Mouse (Mus musculus): ENCODE results near the gene Rimbp2. TPM values are rescaled to one million over a fixed set of nuclear protein-coding genes. Genes with fewer than 3 reads are reported as not detected.
"Not testable (repeated sequence)": the region's sequence is repeated elsewhere in the genome, so short reads cannot be mapped to it uniquely, and the experiment has no call there.

Rimbp2 gene
- polyA plus RNA-seq, 1 experiment from 2014 or later, result 0.13 TPM

DNA sequence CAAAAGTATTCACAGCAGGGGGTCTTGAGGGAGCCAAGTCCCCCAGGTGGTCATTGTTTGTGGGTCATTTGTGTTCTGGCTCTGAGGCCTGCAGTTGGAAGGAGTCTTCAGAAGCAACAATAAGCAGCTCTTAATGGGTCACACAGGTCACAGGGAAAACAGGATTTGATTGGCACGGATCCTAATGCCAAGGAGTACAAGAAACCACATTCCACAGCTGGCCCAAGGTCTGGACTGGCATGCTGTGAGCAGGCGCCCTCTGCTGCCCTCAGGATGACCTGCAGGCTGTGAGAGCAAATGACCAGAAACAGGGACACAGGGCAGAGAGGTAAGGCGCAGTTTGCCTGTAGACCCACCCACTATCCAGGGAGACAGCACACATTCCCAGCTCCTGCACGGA is 23.0 kb upstream of the Rimbp2 start:
- H3K4me1 ChIP-seq (replicated peaks), result no peaks in the 10 kb centered on the region
- no peaks in the 10 kb centered on the region for H3K36me3 ChIP-seq
- no peak overlapping the region for H3K9ac ChIP-seq
- no peak overlapping the region for H3K27ac ChIP-seq (ENCODE audit: poor library complexity, severe bottlenecking)
- no peak overlapping the region for H3K4me3 ChIP-seq
- ATAC-seq (ENCODE audit: insufficient number of reproducible peaks, low FRiP score), result no peak
- peaks cover 5% of the 10 kb centered on the region; the same call in 1 of the 2 replicates for H3K9me3 ChIP-seq (replicated peaks)
- 34% methylated on average over 4 of the region's 4 CpGs for WGBS
- peaks cover 7% of the 10 kb centered on the region; the same call in 1 of the 2 replicates for H3K27me3 ChIP-seq (replicated peaks)
- no peak overlapping the region for H3K4me2 ChIP-seq

DNA sequence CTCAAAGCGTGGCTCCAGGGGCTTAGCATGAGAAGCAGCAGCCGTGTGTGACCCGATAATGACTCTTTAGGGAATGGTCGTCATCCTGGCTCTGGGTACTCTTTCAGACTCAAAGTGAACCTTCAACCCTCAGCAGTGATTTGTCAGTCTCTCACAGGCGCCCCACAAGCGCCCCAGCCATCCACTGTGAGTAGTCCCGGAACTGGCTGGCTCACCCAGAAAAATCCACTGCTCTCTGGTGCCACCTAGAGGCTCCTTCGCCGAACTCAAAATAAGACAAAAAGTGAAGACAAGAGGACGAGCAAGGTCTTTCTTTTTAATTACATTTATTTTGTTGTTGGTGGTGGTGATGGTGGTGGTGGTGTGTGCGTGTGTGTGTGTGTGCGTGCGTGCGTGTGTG is 18.0 kb upstream of the Rimbp2 start:
- Histone ChIP-seq H3K27me3 (replicated peaks) (peaks cover 7% of the 10 kb centered on the region; the same call in 1 of the 2 replicates), H3K4me1 (replicated peaks) (no peaks in the 10 kb centered on the region), H3K4me2 (peak overlapping the region; percentile 44), H3K27ac (ENCODE audit: poor library complexity, severe bottlenecking) (no peak overlapping the region), H3K4me3 (no peak overlapping the region), H3K36me3 (no peaks in the 10 kb centered on the region), H3K9ac (no peak overlapping the region), H3K9me3 (replicated peaks) (peaks cover 8% of the 10 kb centered on the region)
- no peak for ATAC-seq (ENCODE audit: insufficient number of reproducible peaks, low FRiP score)
- 15% methylated on average over 14 of the region's 14 CpGs for WGBS

DNA sequence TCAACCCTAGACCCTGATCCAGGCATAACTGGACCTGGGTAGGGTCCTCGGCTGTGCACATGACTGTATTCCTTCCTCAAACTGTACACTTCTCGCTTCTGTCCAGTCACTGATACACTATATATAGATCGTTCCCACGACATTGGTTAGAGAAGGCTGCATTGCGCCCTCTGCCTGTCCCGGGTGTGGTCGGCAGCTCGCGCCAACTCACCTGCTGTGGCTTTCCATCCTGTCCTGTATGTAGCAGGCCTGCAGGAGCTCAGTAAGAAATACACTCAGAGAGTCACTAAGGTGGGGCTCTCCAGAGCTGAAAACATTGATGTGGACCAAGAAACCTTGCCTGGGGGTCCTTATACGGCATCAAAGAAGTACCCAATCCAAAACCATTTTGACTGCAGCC is 17.6 kb upstream of the Rimbp2 start:
- Histone ChIP-seq H3K4me2 (peak overlapping the region; percentile 44), H3K4me1 (replicated peaks) (no peaks in the 10 kb centered on the region), H3K36me3 (no peaks in the 10 kb centered on the region), H3K9ac (no peak overlapping the region), H3K27ac (ENCODE audit: poor library complexity, severe bottlenecking) (no peak overlapping the region), H3K27me3 (replicated peaks) (peaks cover 7% of the 10 kb centered on the region; the same call in 1 of the 2 replicates), H3K4me3 (no peak overlapping the region), H3K9me3 (replicated peaks) (peaks cover 8% of the 10 kb centered on the region)
- ATAC-seq (ENCODE audit: insufficient number of reproducible peaks, low FRiP score), result no peak
- 56% methylated on average over 10 of the region's 10 CpGs for WGBS

DNA sequence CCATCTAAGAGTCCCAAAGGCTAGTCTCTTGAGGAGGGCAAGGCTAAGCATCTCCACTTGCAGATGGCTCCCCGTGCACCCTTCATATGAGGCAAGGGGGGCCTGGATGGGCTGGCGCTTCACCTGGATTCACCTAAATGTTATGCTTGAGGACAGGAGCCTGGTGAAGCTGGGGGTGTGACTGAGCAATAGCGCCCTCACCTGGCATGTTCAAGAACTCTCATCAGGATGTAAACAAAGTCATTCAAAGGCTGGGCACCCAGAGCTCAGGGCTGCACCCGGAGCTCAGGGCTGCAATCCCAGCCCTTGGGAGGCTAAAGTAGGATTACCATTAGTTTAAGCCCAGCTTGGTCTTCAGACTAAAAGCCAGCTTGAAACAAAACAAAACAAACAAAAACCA is 11.1 kb upstream of the Rimbp2 start:
- WGBS, result 45% methylated on average over 4 of the region's 4 CpGs
- Histone ChIP-seq H3K27me3 (replicated peaks) (no peaks in the 10 kb centered on the region), H3K9me3 (replicated peaks) (peaks cover 20% of the 10 kb centered on the region), H3K4me2 (no peak overlapping the region), H3K4me3 (no peak overlapping the region), H3K9ac (no peak overlapping the region), H3K4me1 (replicated peaks) (no peaks in the 10 kb centered on the region), H3K36me3 (no peaks in the 10 kb centered on the region), H3K27ac (ENCODE audit: poor library complexity, severe bottlenecking) (no peak overlapping the region)
- ATAC-seq (ENCODE audit: insufficient number of reproducible peaks, low FRiP score), result no peak

DNA sequence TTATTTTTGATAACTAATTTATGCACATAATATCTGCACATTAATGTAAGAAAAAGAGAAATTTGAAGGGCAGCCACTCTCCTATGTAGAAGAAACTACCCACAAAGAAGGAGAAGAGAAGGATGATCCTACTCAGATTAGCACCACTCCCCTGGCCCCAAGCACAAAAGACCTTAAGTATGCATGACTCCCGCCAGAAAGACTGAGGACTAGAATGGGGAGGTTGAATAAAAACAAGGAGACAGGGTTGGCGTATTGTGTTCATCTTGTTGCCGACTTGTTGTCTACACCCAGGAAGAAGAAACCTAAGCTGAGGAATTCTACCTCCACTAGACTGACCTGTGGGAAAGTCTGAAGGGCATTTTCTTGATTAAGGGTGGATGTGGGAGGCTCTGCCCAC is 5.6 kb upstream of the Rimbp2 start:
- Histone ChIP-seq H3K27me3 (replicated peaks) (peaks cover under 1% of the 10 kb centered on the region; the same call in 1 of the 2 replicates), H3K9me3 (replicated peaks) (peaks cover 20% of the 10 kb centered on the region), H3K27ac (ENCODE audit: poor library complexity, severe bottlenecking) (no peak overlapping the region), H3K36me3 (no peaks in the 10 kb centered on the region), H3K9ac (no peak overlapping the region), H3K4me2 (no peak overlapping the region), H3K4me3 (no peak overlapping the region), H3K4me1 (replicated peaks) (0 out of 2 replicates have a peak, but pooled peaks cover 3% of the 10 kb centered on the region)
- ATAC-seq (ENCODE audit: insufficient number of reproducible peaks, low FRiP score), result no peak
- 81% methylated on average over 3 of the region's 3 CpGs for WGBS

DNA sequence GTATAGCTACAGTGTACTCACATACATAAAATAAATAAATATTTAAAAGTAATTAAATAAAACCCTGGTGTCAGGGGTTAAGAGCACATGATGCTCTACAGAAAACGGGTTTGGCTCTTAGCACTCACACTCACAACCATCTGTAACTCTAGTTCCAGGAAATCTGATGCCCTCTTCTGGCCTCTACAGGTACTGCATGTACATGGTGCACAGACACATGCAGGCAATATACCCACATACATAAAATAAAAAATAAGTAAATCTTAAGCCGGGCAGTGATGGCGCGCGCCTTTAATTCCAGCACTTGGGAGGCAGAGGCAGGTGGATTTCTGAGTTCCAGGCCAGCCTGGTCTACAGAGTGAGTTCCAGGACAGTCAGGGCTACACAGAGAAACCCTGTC is 1.1 kb upstream of the Rimbp2 start:
- Histone ChIP-seq H3K4me1 (replicated peaks) (peaks cover 20% of the 10 kb centered on the region), H3K27me3 (replicated peaks) (peaks cover 45% of the 10 kb centered on the region)
- not testable (repeated sequence) for H3K4me2 ChIP-seq; H3K27ac ChIP-seq (ENCODE audit: poor library complexity, severe bottlenecking); H3K4me3 ChIP-seq; ATAC-seq (ENCODE audit: insufficient number of reproducible peaks, low FRiP score); H3K9ac ChIP-seq; H3K9me3 ChIP-seq (replicated peaks); H3K36me3 ChIP-seq
- 85% methylated on average over 5 of the region's 5 CpGs for WGBS

DNA sequence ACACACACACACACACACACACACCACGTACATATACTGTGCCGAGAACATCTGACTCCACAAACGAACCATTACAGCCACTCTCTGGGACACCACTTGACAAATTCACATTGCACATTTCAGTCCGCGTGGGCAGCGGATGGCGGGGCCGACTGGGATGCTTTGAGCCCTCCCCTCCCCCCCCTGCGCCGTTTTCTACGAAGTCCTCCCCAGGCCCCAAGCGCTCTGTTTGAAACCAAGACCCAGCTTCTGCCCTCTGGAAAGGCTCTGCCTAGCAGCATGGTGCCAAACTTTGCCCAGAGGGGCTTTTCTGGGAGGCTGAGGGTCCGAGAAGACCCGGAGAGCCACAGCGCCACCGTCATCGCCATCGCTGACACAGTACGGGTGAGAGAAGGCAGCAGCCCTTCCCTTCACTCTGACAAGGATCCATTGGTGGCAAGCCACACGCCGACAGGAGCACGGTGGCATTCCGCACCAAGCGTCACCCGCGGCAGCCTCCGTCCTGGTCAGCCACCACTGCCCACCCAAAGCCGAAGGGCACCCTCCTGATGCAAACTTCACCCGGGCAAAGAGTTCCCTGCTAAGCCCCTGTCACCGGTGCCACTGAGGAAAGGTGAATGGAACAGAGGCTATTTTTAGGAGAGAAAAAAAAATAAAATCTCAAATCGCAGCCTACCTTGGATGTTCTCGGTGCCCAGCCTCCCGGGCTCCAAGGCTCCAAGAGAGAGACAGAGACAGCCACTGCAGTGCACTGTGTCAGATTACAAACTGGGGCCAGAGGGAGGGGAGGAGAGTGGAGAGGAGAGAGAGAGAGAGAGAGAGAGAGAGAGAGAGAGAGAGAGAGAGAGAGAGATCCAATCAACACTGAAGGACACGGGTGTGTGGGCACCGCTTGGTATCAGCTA is 743 bp downstream of the Rimbp2 start:
- Histone ChIP-seq H3K9ac (peak overlapping the region; percentile 48), H3K4me2 (peak overlapping the region; percentile 92), H3K27me3 (replicated peaks) (peaks cover 46% of the 10 kb centered on the region), H3K9me3 (replicated peaks) (0 out of 2 replicates have a peak, but pooled peaks cover 5% of the 10 kb centered on the region), H3K4me3 (peak overlapping the region; percentile 51), H3K36me3 (no peaks in the 10 kb centered on the region), H3K4me1 (replicated peaks) (peaks cover 19% of the 10 kb centered on the region), H3K27ac (ENCODE audit: poor library complexity, severe bottlenecking) (no peak overlapping the region)
- ATAC-seq (ENCODE audit: insufficient number of reproducible peaks, low FRiP score), result no peak
- WGBS, result under 1% methylated on average over 35 of the region's 35 CpGs

DNA sequence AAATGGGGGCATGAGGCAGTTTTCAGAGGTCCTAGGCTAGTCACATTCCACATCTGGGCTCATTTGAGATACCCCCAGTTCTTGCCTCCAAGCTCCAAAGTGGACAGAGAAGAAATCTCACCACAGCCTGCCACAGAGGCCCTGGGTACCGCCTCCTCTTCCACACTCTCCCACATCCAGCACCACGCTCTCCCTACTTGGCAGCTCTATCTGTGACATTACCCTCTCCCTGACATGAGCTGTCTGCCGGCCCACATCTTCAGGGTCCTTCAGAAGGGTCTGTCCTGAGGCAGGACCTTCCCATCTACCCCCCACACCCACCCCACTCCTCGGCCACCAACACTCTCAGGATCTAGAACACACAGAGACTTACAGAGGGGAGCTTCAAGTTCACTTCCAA is 1.8 kb downstream of the Rimbp2 start:
- Histone ChIP-seq H3K4me3 (no peak overlapping the region), H3K27me3 (replicated peaks) (peaks cover 46% of the 10 kb centered on the region), H3K9me3 (replicated peaks) (0 out of 2 replicates have a peak, but pooled peaks cover 5% of the 10 kb centered on the region), H3K27ac (ENCODE audit: poor library complexity, severe bottlenecking) (no peak overlapping the region), H3K36me3 (no peaks in the 10 kb centered on the region), H3K4me1 (replicated peaks) (peaks cover 17% of the 10 kb centered on the region), H3K4me2 (peak overlapping the region; percentile 92), H3K9ac (no peak overlapping the region)
- WGBS, result 35% methylated on average over 4 of the region's 4 CpGs
- ATAC-seq (ENCODE audit: insufficient number of reproducible peaks, low FRiP score), result no peak

DNA sequence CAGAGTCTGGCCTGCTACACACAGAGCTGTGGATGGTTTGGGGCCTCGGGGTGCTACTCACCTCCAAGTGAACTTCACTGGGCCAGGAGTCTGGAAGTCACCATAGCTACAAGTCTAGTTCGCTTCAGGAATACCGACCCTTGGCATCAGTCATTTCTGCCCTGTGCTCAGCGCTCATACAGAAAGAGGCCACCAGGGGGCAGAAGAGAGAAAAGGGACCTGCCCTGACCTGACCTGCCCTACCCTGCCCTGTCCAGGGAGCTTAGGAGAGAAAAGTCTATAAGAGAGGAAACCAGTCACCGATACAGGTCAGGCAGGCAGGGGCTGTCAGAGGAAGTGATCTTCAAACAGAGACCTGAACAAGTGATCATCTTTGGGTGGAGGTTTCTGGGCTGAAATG is 6.2 kb downstream of the Rimbp2 start:
- 65% methylated on average over 5 of the region's 5 CpGs for WGBS

DNA sequence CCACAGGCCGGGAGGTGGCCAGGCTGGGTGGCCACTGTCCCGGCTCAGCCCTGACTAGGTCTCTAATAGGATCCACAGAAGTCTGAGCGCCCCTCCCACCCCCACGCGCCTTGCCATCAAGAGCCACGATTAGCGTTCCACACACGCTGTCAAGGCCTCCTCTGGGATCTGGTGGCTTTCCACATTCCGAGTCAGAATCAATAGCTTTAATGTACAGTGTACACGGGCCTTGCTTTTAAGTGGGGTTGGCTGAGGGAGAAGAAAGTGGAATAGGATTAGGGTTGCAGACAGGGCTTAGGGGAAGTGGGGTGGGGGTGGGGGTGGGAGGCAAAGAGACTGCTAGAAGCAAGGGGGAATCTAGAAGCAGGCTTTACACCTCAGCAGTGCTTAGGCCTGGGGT is 12.8 kb downstream of the Rimbp2 start:
- peaks cover 9% of the 10 kb centered on the region for H3K9me3 ChIP-seq (replicated peaks)
- no peak overlapping the region for H3K4me2 ChIP-seq
- peaks cover 5% of the 10 kb centered on the region; the same call in 1 of the 2 replicates for H3K4me1 ChIP-seq (replicated peaks)
- H3K4me3 ChIP-seq, result no peak overlapping the region
- 67% methylated on average over 10 of the region's 10 CpGs for WGBS
- ATAC-seq (ENCODE audit: insufficient number of reproducible peaks, low FRiP score), result no peak
- H3K27ac ChIP-seq (ENCODE audit: poor library complexity, severe bottlenecking), result no peak overlapping the region
- H3K9ac ChIP-seq, result no peak overlapping the region
- H3K27me3 ChIP-seq (replicated peaks), result no peaks in the 10 kb centered on the region
- no peaks in the 10 kb centered on the region for H3K36me3 ChIP-seq

More for the DNA sequence above, 6.2 kb downstream of the Rimbp2 start:
- H3K4me2 ChIP-seq, result no peak overlapping the region
- peaks cover 28% of the 10 kb centered on the region for H3K27me3 ChIP-seq (replicated peaks)
- no peak overlapping the region for H3K27ac ChIP-seq (ENCODE audit: poor library complexity, severe bottlenecking)
- H3K9me3 ChIP-seq (replicated peaks), result 0 out of 2 replicates have a peak, but pooled peaks cover 6% of the 10 kb centered on the region
- no peak for ATAC-seq (ENCODE audit: insufficient number of reproducible peaks, low FRiP score)
- no peak overlapping the region for H3K9ac ChIP-seq
- H3K4me3 ChIP-seq, result no peak overlapping the region
- peaks cover 3% of the 10 kb centered on the region for H3K4me1 ChIP-seq (replicated peaks)
- no peaks in the 10 kb centered on the region for H3K36me3 ChIP-seq

DNA sequence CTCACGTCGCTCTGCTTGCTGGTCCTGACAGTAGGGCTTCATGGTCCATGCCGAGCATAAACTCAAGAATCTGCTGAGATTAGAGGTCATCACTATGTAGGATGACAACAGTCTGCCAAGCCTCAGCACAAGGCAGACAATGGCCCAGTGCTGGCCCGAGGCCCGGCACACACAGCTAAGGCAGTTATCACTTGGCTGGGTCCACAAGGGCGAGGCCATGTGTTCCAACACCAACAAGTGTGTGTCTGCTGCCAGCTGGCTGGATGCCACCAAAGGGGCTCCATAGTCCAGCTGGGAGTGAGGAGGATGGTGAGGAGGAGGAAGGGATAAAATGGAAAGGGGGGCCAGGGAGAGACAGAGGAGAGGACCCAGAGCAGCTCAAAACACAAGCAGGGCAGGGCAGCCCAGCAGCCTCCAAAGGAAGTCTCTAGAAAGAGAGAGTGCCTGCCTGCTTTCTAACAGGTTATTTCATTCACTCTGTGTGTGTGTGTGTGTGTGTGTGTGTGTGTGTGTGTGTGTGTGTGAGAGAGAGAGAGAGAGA is 17.9 kb downstream of the Rimbp2 start:
- Histone ChIP-seq H3K4me3 (no peak overlapping the region), H3K9ac (no peak overlapping the region), H3K36me3 (no peaks in the 10 kb centered on the region), H3K27me3 (replicated peaks) (no peaks in the 10 kb centered on the region), H3K4me1 (replicated peaks) (peaks cover 7% of the 10 kb centered on the region), H3K4me2 (no peak overlapping the region), H3K27ac (ENCODE audit: poor library complexity, severe bottlenecking) (no peak overlapping the region), H3K9me3 (replicated peaks) (peaks cover 11% of the 10 kb centered on the region; the same call in 1 of the 2 replicates)
- peak; percentile 87 for ATAC-seq (ENCODE audit: insufficient number of reproducible peaks, low FRiP score)
- 44% methylated on average over 6 of the region's 6 CpGs for WGBS
